Mouse (Mus musculus) heart, postnatal 4 days (tissue): ENCODE measurements around the gene Dalrd3. TPM values are rescaled to one million over a fixed set of nuclear protein-coding genes. Genes with fewer than 3 reads are reported as not detected.

ENCODE experiments used
- microRNA-seq, 2 experiments: library from miRNA; unstranded; fragments of <30 nt; microRNA quantifications; one replicate each; pipeline ENCODE4 v1.2.0; 2021 to 2022
- total RNA-seq, 2 experiments: library from RNA; stranded (reverse); gene quantifications; 2 replicates each; pipeline ENCODE4 v1.2.3; 2021

The Dalrd3 gene
- total RNA-seq, 2 experiments from 2014 or later: 20.6 to 21.6 TPM

Small RNA genes lying within 50 kb of the gene (microRNA-seq; reads per million reads assigned to microRNA genes)
- gene Gm24083 (0 reads per million in 2 experiments), gene Mir191 (0 reads per million in 2 experiments), gene Mir425 (1,019 to 1,261 reads per million in 2 experiments)

Other genes with a start within 250 kb of the Dalrd3 start
- 100 to 1,000 TPM; 159 to 185 TPM for gene Gpx1, start 231.0 kb upstream of the Dalrd3 start, total RNA-seq
- 100 to 1,000 TPM; 105 to 108 TPM for gene Usp4, start 222.0 kb upstream of the Dalrd3 start, total RNA-seq
- gene 1700102P08Rik, start 177.1 kb upstream of the Dalrd3 start, total RNA-seq: 1 to 10 TPM in 1 of 2 experiments, under 1 TPM in 1; 0.64 to 1.1 TPM
- gene Ccdc36, start 141.4 kb upstream of the Dalrd3 start, total RNA-seq: under 1 TPM; 0.10 to 0.11 TPM
- gene BC048562, start 133.4 kb upstream of the Dalrd3 start, total RNA-seq: not detected
- 10 to 100 TPM; 27.0 to 28.4 TPM for gene Ccdc71, start 109.4 kb upstream of the Dalrd3 start, total RNA-seq
- 10 to 100 TPM; 43.9 to 45.6 TPM for gene Klhdc8b, start 108.3 kb upstream of the Dalrd3 start, total RNA-seq
- gene Lamb2, start 90.2 kb upstream of the Dalrd3 start, total RNA-seq: 100 to 1,000 TPM; 217 to 229 TPM
- 100 to 1,000 TPM; 108 to 109 TPM for gene Usp19, start 79.3 kb upstream of the Dalrd3 start, total RNA-seq
- 10 to 100 TPM; 75.7 to 83.6 TPM for gene Qars, start 62.2 kb upstream of the Dalrd3 start, total RNA-seq
- gene Qrich1, start 53.1 kb upstream of the Dalrd3 start, total RNA-seq: 10 to 100 TPM; 93.5 to 94.0 TPM
- gene Impdh2, start 9.6 kb upstream of the Dalrd3 start, total RNA-seq: 10 to 100 TPM; 77.5 to 79.6 TPM
- gene Ndufaf3, start 2.5 kb upstream of the Dalrd3 start, total RNA-seq: 10 to 100 TPM; 57.0 to 64.2 TPM
- 10 to 100 TPM; 36.6 to 40.0 TPM for gene Wdr6, start 8.9 kb downstream of the Dalrd3 start, total RNA-seq
- gene P4htm, start 27.8 kb downstream of the Dalrd3 start, total RNA-seq: 10 to 100 TPM; 13.2 to 13.4 TPM
- gene Arih2, start 79.5 kb downstream of the Dalrd3 start, total RNA-seq: 10 to 100 TPM; 60.7 to 76.7 TPM
- gene Slc25a20, start 92.2 kb downstream of the Dalrd3 start, total RNA-seq: 100 to 1,000 TPM; 206 to 213 TPM
- 10 to 100 TPM; 74.0 to 79.7 TPM for gene Prkar2a, start 119.4 kb downstream of the Dalrd3 start, total RNA-seq
- gene Ip6k2, start 213.9 kb downstream of the Dalrd3 start, total RNA-seq: 10 to 100 TPM; 43.7 to 48.5 TPM
- gene Nckipsd, start 238.5 kb downstream of the Dalrd3 start, total RNA-seq: 1 to 10 TPM; 8.1 to 8.2 TPM